Mouse (Mus musculus): ENCODE data around the gene Zdhhc9.

Zdhhc9 gene

GRCm38 (mm10) chrX:48126903-48127476 lies 81.7 kb downstream of the Zdhhc9 start:
- no peak for DNase-seq (ENCODE audit: extremely low spot score)

GRCm38 (mm10) chrX:48124132-48125071 lies 84.3 kb downstream of the Zdhhc9 start:
- peak; percentile 57 for DNase-seq (ENCODE audit: extremely low spot score)
